Mouse (Mus musculus): Measurements from ENCODE around the gene Gm9945. TPM values are rescaled to one million over a fixed set of nuclear protein-coding genes. Genes with fewer than 3 reads are reported as not detected.

Gm9945 gene
- polyA plus RNA-seq, 1 experiment from 2014 or later = not detected

DNA sequence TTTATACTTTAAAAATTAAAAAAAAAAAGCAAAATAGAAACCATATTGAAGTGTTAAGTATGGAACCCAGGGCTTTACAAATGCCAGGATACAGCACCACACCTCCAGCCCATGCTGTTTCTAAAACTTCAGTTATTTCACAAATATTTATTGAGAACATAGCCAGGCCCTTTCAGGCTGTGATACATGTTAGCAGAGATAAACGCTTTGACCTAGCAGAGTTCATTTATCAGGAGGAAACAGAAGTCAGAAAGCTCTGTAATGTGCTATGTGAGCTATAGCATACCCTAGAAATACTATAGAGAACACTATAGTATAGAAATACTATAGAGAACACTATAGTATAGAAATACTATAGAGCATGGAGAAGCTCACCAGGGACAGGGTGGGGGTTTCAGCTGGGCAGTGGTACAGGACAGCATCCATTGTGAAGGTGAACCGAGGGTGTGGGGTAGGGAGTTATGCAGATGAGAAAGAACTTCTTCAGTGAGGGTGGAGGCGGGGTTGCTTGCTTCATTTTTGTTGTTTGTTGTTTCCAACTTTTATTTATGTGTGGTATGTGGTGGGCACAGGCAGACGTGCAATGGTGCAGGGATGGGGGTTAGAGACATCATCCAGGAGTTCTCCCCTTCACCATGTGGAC, 1.2 kb downstream of the Gm9945 start:
- 0 out of 2 replicates have a peak, but pooled peaks cover 4% of the 10 kb centered on the region for H3K9me3 ChIP-seq (ENCODE audit: control insufficient read depth, low read length)
- no peaks in the 10 kb centered on the region for H3K36me3 ChIP-seq (ENCODE audit: control insufficient read depth, insufficient read depth, low read length)
- H3K4me3 ChIP-seq (ENCODE audit: low read depth, low read length) = no peak overlapping the region
- H3K27ac ChIP-seq (ENCODE audit: low read depth) = no peak overlapping the region
- H3K9ac ChIP-seq (ENCODE audit: low read length) = no peak overlapping the region
- DNase-seq (ENCODE audit: low spot score) = no peak
- no peak overlapping the region for H3K4me2 ChIP-seq (ENCODE audit: low read length)
- no peak for ATAC-seq (replicated peaks; ENCODE audit: low FRiP score, low TSS enrichment, low read depth)
- WGBS = 64% methylated on average over 4 of the region's 4 CpGs
- H3K27me3 ChIP-seq (replicated peaks; ENCODE audit: control insufficient read depth, insufficient read depth, low read length) = peaks cover 51% of the 10 kb centered on the region
- H3K4me1 ChIP-seq (replicated peaks; ENCODE audit: control insufficient read depth, insufficient read depth, low read length) = peaks cover 4% of the 10 kb centered on the region; the same call in 1 of the 2 replicates

DNA sequence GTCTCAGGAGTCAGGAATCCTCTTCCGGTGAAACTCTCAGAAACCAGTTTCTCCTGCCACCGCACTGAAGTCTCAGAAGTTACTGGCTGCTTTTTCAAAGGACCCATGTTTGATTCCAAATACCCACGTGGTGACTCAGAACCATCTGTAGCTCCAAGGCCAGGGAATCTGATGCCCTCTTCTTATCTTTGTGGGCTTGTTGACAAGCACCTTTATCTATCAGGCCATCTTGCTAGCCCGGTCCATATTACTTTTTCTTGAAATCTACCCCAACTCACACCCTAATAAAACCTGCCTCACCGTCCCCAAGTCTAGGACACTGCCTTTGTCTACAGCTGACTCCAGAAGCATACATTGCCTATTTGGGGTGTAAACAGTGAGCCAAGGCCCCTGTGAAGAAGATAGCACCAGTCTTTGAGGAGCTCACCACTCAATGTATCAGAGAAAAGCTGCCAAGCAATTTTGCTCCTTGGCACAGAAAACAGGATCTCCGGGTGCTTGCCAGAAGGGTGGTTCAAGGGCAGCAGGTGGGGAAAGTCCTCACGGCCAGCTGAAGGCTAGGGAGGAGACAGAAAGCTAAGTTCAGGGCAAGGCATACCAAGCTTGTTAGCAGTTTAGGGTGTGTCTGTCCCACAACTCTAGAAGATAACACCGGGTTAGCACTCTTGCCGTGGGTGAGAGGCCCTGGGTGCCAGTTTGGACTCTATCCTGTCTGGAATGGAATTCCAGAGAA, 3.4 kb downstream of the Gm9945 start:
- peaks cover 12% of the 10 kb centered on the region for H3K4me1 ChIP-seq (replicated peaks; ENCODE audit: control insufficient read depth, insufficient read depth, low read length)
- no peak overlapping the region for H3K9ac ChIP-seq (ENCODE audit: low read length)
- H3K9me3 ChIP-seq (ENCODE audit: control insufficient read depth, low read length) = 0 out of 2 replicates have a peak, but pooled peaks cover 4% of the 10 kb centered on the region
- DNase-seq (ENCODE audit: low spot score) = no peak
- 60% methylated on average over 9 of the region's 9 CpGs for WGBS
- peaks cover 41% of the 10 kb centered on the region for H3K27me3 ChIP-seq (replicated peaks; ENCODE audit: control insufficient read depth, insufficient read depth, low read length)
- H3K27ac ChIP-seq (ENCODE audit: low read depth) = no peak overlapping the region
- no peak overlapping the region for H3K4me2 ChIP-seq (ENCODE audit: low read length)
- H3K36me3 ChIP-seq (ENCODE audit: control insufficient read depth, insufficient read depth, low read length) = no peaks in the 10 kb centered on the region
- ATAC-seq (replicated peaks; ENCODE audit: low FRiP score, low TSS enrichment, low read depth) = no peak
- no peak overlapping the region for H3K4me3 ChIP-seq (ENCODE audit: low read depth, low read length)

DNA sequence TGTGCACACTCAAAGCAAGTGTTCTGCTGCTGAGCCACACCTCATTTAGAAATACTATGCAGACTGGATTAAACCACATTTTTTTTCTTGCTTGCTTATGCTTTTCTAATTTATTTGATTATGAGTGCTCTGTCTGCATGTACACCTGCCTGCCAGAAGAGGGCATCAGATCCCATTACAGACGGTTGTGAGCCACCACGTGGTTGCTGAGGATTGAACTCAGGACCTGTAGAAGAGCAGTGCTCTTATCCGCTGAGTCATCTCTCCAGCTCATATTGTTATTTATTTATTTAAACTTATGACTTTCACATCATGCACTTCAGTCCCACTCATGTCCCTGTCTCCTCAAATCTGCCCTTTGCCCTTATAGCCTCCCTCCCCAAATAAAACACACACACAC, 5.8 kb downstream of the Gm9945 start:
- H3K9me3 ChIP-seq (ENCODE audit: control insufficient read depth, low read length) = no peaks in the 10 kb centered on the region
- ATAC-seq (replicated peaks; ENCODE audit: low FRiP score, low TSS enrichment, low read depth) (no peak), DNase-seq (ENCODE audit: low spot score) (no peak)
- H3K36me3 ChIP-seq (ENCODE audit: control insufficient read depth, insufficient read depth, low read length) = no peaks in the 10 kb centered on the region
- no peak overlapping the region for H3K4me3 ChIP-seq (ENCODE audit: low read depth, low read length)
- peaks cover 17% of the 10 kb centered on the region for H3K27me3 ChIP-seq (replicated peaks; ENCODE audit: control insufficient read depth, insufficient read depth, low read length)
- no peak overlapping the region for H3K9ac ChIP-seq (ENCODE audit: low read length)
- peaks cover 8% of the 10 kb centered on the region; the same call in 1 of the 2 replicates for H3K4me1 ChIP-seq (replicated peaks; ENCODE audit: control insufficient read depth, insufficient read depth, low read length)
- no peak overlapping the region for H3K27ac ChIP-seq (ENCODE audit: low read depth)
- WGBS = 45% methylated on average over 3 of the region's 3 CpGs
- no peak overlapping the region for H3K4me2 ChIP-seq (ENCODE audit: low read length)

DNA sequence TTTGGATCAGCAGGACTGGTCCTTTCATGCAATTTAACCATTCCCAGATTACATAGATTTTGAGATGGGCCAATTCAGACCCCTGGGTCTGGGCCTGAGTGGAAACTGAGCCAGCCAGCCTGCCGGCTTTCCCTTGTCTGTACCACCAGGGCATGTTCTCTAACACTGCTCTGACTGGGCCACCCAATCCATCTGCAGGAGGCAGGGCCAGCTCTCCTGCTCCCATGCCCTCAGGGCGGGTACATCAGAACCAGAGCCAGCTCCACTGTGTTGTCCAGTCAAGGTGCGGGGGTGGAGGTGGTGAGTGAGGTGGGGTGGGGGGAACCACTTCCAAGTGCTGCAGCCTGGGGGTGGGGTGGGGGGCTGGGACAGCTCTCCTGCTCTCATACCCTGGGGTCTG, 6.4 kb downstream of the Gm9945 start:
- no peak overlapping the region for H3K4me2 ChIP-seq (ENCODE audit: low read length)
- H3K4me3 ChIP-seq (ENCODE audit: low read depth, low read length) = no peak overlapping the region
- H3K36me3 ChIP-seq (ENCODE audit: control insufficient read depth, insufficient read depth, low read length) = no peaks in the 10 kb centered on the region
- no peak for DNase-seq (ENCODE audit: low spot score)
- no peak overlapping the region for H3K27ac ChIP-seq (ENCODE audit: low read depth)
- ATAC-seq (replicated peaks; ENCODE audit: low FRiP score, low TSS enrichment, low read depth) = 0 out of 2 replicates have a peak, but pooled peaks have one; percentile 28
- peaks cover 8% of the 10 kb centered on the region; the same call in 1 of the 2 replicates for H3K4me1 ChIP-seq (replicated peaks; ENCODE audit: control insufficient read depth, insufficient read depth, low read length)
- no peaks in the 10 kb centered on the region for H3K9me3 ChIP-seq (ENCODE audit: control insufficient read depth, low read length)
- WGBS = 66% methylated on average over 3 of the region's 3 CpGs
- H3K27me3 ChIP-seq (replicated peaks; ENCODE audit: control insufficient read depth, insufficient read depth, low read length) = peaks cover 11% of the 10 kb centered on the region; the same call in 1 of the 2 replicates
- H3K9ac ChIP-seq (ENCODE audit: low read length) = no peak overlapping the region

DNA sequence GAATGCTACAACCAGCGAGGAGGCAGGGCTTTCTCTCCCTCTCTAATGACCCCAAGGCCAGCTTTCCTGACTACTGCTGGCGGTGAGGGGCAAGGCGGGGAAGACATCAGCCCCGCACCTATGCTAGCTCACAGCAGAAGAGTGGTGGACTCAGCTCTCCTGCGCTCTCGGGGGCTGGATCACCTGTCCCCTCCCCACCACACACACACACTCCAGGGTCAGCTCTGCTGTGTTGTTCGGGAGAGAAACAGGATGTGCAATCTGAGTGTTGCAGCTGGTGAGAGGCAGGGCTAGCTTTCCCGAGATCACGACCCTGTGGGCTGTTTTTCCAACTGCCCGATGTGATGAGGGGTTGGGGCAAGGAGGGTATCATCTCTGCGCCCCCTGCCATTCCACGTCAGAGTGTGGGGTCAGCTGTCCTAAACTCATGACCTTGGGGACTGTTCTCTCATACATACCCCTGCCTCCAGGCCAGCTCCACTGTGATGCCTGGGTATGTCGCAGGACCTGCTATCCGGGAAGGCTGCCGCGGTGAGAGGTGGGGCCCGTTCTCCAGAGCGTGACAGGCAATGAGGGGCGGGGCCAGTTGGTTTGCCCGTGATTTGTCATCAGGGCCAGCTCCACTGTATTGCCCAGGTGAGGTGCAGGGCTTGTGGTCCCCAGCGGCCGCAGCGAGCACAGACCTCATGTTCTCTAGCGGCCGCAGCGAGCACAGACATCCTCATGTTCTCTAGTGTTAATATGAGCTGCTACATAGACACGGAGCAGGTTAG, 7.0 kb downstream of the Gm9945 start:
- Histone ChIP-seq H3K27ac (ENCODE audit: low read depth) (no peak overlapping the region), H3K9ac (ENCODE audit: low read length) (no peak overlapping the region)
- peak; percentile 62 for ATAC-seq (replicated peaks; ENCODE audit: low FRiP score, low TSS enrichment, low read depth)

DNA sequence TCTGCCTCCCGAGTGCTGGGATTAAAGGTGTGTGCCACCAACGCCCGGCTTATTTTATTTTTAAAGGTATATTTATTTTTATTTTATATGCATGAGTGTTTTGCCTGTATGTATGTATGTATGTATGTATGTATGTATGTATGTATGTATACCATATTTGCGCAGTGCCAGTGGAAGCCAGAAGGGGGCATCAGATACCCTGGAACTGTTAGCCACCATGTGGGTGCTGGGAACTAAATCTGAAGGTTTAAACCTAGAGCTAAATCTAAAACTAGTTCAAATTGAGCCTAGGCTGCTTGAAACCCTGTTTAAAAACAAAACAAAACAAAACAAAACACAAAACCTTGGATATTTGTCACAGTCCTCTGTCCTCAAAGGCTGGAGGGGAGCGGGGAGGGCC, 9.0 kb downstream of the Gm9945 start:
- H3K27me3 ChIP-seq (replicated peaks; ENCODE audit: control insufficient read depth, insufficient read depth, low read length) = peaks cover 11% of the 10 kb centered on the region; the same call in 1 of the 2 replicates
- WGBS = 97% methylated on average over 5 of the region's 5 CpGs
- ATAC-seq (replicated peaks; ENCODE audit: low FRiP score, low TSS enrichment, low read depth) (no peak), DNase-seq (ENCODE audit: low spot score) (no peak)
- H3K4me3 ChIP-seq (ENCODE audit: low read depth, low read length) = no peak overlapping the region
- H3K27ac ChIP-seq (ENCODE audit: low read depth) = no peak overlapping the region
- peaks cover 12% of the 10 kb centered on the region; the same call in 1 of the 2 replicates for H3K4me1 ChIP-seq (replicated peaks; ENCODE audit: control insufficient read depth, insufficient read depth, low read length)
- no peak overlapping the region for H3K9ac ChIP-seq (ENCODE audit: low read length)
- H3K9me3 ChIP-seq (ENCODE audit: control insufficient read depth, low read length) = no peaks in the 10 kb centered on the region
- no peaks in the 10 kb centered on the region for H3K36me3 ChIP-seq (ENCODE audit: control insufficient read depth, insufficient read depth, low read length)
- H3K4me2 ChIP-seq (ENCODE audit: low read length) = no peak overlapping the region

More for the DNA sequence above, 7.0 kb downstream of the Gm9945 start:
- DNase-seq (ENCODE audit: low spot score) = no peak
- H3K4me2 ChIP-seq (ENCODE audit: low read length) = peak overlapping the region; percentile 42
- 10% methylated on average over 27 of the region's 27 CpGs for WGBS
- H3K27me3 ChIP-seq (replicated peaks; ENCODE audit: control insufficient read depth, insufficient read depth, low read length) = peaks cover 11% of the 10 kb centered on the region; the same call in 1 of the 2 replicates
- H3K4me1 ChIP-seq (replicated peaks; ENCODE audit: control insufficient read depth, insufficient read depth, low read length) = peaks cover 11% of the 10 kb centered on the region; the same call in 1 of the 2 replicates
- H3K4me3 ChIP-seq (ENCODE audit: low read depth, low read length) = peak overlapping the region; percentile 11; the same call in 1 of the 2 replicates
- no peaks in the 10 kb centered on the region for H3K9me3 ChIP-seq (ENCODE audit: control insufficient read depth, low read length)
- no peaks in the 10 kb centered on the region for H3K36me3 ChIP-seq (ENCODE audit: control insufficient read depth, insufficient read depth, low read length)

DNA sequence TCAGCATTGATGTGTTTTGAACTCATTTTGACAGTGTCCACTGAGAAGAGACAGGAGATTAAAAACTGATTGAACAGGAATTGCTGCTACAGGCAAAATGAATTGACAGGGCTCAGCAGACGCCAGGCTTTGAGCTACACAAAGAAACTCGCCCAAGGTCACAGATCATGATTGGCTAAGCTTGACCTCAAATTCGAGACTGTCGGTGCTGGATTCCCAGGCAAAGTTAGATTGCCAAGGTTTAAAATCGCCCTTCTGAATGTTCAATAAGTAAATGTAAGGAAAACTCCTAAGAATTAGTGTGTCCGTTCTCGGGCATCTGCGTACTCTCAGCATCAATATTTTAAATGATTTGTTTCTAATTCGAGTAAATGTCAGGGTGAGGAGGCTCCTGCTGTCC, 9.5 kb downstream of the Gm9945 start:
- Histone ChIP-seq H3K27ac (ENCODE audit: low read depth) (no peak overlapping the region), H3K27me3 (replicated peaks; ENCODE audit: control insufficient read depth, insufficient read depth, low read length) (peaks cover 11% of the 10 kb centered on the region; the same call in 1 of the 2 replicates), H3K9ac (ENCODE audit: low read length) (no peak overlapping the region), H3K4me1 (replicated peaks; ENCODE audit: control insufficient read depth, insufficient read depth, low read length) (peaks cover 12% of the 10 kb centered on the region; the same call in 1 of the 2 replicates), H3K4me2 (ENCODE audit: low read length) (no peak overlapping the region), H3K9me3 (ENCODE audit: control insufficient read depth, low read length) (no peaks in the 10 kb centered on the region), H3K36me3 (ENCODE audit: control insufficient read depth, insufficient read depth, low read length) (no peaks in the 10 kb centered on the region), H3K4me3 (ENCODE audit: low read depth, low read length) (no peak overlapping the region)
- ATAC-seq (replicated peaks; ENCODE audit: low FRiP score, low TSS enrichment, low read depth) = no peak
- DNase-seq (ENCODE audit: low spot score) = no peak
- 75% methylated on average over 9 of the region's 9 CpGs for WGBS

DNA sequence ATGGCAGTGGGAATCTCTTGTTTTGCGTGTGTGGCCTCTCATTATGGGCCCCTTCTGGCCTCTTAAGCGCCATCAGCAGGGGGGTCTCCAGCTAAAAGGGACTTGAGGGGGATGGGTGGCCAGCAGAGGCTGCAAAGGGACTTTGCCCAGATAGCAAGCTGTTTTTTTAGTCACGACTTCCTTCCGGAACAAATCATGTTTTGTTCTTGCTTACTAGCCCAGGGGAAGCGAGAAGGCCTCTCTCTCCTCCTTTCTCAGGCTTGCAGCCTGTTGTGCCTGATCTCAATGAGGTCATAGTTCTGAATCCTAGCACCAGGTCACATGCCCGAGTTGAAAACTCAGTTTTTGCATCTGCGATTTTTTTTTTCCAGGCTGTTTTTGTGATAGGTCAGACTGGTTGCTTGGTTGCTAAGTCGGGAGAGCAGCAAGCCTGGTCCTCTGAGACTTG, 12.0 kb downstream of the Gm9945 start:
- DNase-seq (ENCODE audit: low spot score) (no peak), ATAC-seq (replicated peaks; ENCODE audit: low FRiP score, low TSS enrichment, low read depth) (no peak)
- H3K4me1 ChIP-seq (replicated peaks; ENCODE audit: control insufficient read depth, insufficient read depth, low read length) = peaks cover 12% of the 10 kb centered on the region
- H3K4me2 ChIP-seq (ENCODE audit: low read length) = no peak overlapping the region
- peaks cover 7% of the 10 kb centered on the region; the same call in 1 of the 2 replicates for H3K27me3 ChIP-seq (replicated peaks; ENCODE audit: control insufficient read depth, insufficient read depth, low read length)
- H3K9ac ChIP-seq (ENCODE audit: low read length) = no peak overlapping the region
- no peaks in the 10 kb centered on the region for H3K36me3 ChIP-seq (ENCODE audit: control insufficient read depth, insufficient read depth, low read length)
- WGBS = 39% methylated on average over 8 of the region's 8 CpGs
- no peak overlapping the region for H3K27ac ChIP-seq (ENCODE audit: low read depth)
- H3K9me3 ChIP-seq (ENCODE audit: control insufficient read depth, low read length) = no peaks in the 10 kb centered on the region
- H3K4me3 ChIP-seq (ENCODE audit: low read depth, low read length) = no peak overlapping the region
